Mouse (Mus musculus): ENCODE data around the gene Itga3. TPM values are rescaled to one million over a fixed set of nuclear protein-coding genes. Genes with fewer than 3 reads are reported as not detected.

Gene Itga3
- total RNA-seq (2014; rRNA removed) (12.3 and 23.5 TPM in 2 replicates), polyA plus RNA-seq (2015; fragmentation: Nextera tagmentation; extraction: Ambion mirVana) (5.2 and 7.4 TPM in 2 replicates)

DNA sequence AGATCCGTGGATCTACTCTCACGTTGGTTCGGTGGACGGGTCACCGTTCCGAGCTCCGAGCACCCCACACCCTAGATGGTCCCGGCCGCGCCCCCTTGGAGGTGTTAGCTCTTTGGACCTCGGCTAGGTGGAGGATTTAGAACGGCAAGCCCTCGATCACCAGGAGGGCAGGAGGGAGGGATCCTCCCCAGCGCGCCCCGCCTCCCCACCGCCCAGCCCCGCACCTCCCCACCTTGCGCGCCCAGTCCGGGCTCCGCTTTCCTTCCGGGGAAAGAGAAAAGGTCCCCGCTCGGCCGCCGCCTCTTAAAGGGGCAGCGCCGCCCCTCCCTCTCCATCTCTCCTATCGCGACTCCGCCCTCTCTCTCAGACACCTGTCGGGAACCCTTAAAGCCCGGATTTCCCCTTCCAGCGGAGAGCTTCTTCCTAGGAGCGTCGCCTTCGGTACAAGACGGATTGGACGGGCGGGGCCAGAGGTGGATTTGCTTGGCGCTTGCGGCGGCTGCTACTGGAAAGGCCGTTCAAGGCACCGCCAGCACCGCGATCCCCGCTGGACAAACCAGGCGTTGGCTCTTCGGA is at the start of gene Itga3:
Gene Itga3 (minus strand): TSS at position 266 of the 576 bp plus-strand sequence.
- WGBS = under 1% methylated on average over 45 of the region's 51 CpGs
- peak within 1 kb of the TSS; percentile 65 for H3K9ac ChIP-seq
- H3K27me3 ChIP-seq (ENCODE audit: insufficient read depth, low read length) = peaks cover 23% of the 10 kb centered on the region; the same call in 1 of the 2 replicates
- H3K4me1 ChIP-seq (ENCODE audit: insufficient read depth) = no peaks in the 10 kb centered on the region
- peak within 1 kb of the TSS; percentile 63 for H3K4me3 ChIP-seq (ENCODE audit: low read depth, low read length)
- no peak for TF ChIP-seq CTCF (IDR thresholded peaks at IDR 0.05; ENCODE audit: low read depth)
- H3K36me3 ChIP-seq (ENCODE audit: insufficient read depth) = no peaks in the 10 kb centered on the region
- H3K27ac ChIP-seq (ENCODE audit: low read depth, low read length) = peak within 1 kb of the TSS; percentile 40; the same call in 1 of the 2 replicates
- ATAC-seq (peak; percentile 64), DNase-seq (peak; percentile 55)
- H3K9me3 ChIP-seq (ENCODE audit: low read length) = no peaks in the 10 kb centered on the region
- H3K4me2 ChIP-seq (ENCODE audit: low read depth) = peak within 1 kb of the TSS; percentile 86

- no peak for ATAC-seq
- no peaks in the 10 kb centered on the region for H3K4me1 ChIP-seq (ENCODE audit: insufficient read depth)
- no peak for TF ChIP-seq CTCF (IDR thresholded peaks at IDR 0.05; ENCODE audit: low read depth)
- H3K36me3 ChIP-seq (ENCODE audit: insufficient read depth) = no peaks in the 10 kb centered on the region
- H3K9me3 ChIP-seq (ENCODE audit: low read length) = no peaks in the 10 kb centered on the region
- H3K27ac ChIP-seq (ENCODE audit: low read depth, low read length) = no peak overlapping the region
- no peak overlapping the region for H3K4me3 ChIP-seq (ENCODE audit: low read depth, low read length)
- H3K9ac ChIP-seq = no peak overlapping the region
- H3K4me2 ChIP-seq (ENCODE audit: low read depth) = no peak overlapping the region
- DNase-seq = no peak
- peaks cover 44% of the 10 kb centered on the region for H3K27me3 ChIP-seq (ENCODE audit: insufficient read depth, low read length)
- 37% methylated on average over 7 of the region's 7 CpGs for WGBS
These were observed 48.9 kb upstream of the Itga3 start for GRCm38 (mm10) chr11:95125366-95125948.

DNA sequence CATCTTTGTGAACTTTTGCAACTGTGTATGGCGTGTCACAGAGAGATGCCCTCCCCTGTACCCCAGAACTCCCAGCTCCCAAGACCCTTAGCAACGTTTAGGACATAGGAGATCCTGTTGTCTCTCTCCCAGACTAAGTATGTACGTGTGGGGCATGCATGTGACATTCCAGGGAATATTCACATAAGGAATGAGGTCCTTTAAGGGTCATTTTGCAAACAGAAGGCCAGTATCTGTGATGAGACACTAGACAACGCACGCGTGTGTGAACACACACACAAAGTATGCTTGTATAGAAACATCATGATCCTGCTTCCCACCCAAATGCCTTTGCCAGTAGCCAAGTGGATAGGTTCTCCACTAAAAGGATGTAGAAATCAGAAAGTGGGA is 45.5 kb upstream of the Itga3 start:
- Histone ChIP-seq H3K27ac (ENCODE audit: low read depth, low read length) (no peak overlapping the region), H3K27me3 (ENCODE audit: insufficient read depth, low read length) (peaks cover 71% of the 10 kb centered on the region), H3K9ac (no peak overlapping the region), H3K9me3 (ENCODE audit: low read length) (no peaks in the 10 kb centered on the region), H3K36me3 (ENCODE audit: insufficient read depth) (no peaks in the 10 kb centered on the region), H3K4me3 (ENCODE audit: low read depth, low read length) (no peak overlapping the region), H3K4me1 (ENCODE audit: insufficient read depth) (no peaks in the 10 kb centered on the region), H3K4me2 (ENCODE audit: low read depth) (no peak overlapping the region)
- no peak for TF ChIP-seq CTCF (IDR thresholded peaks at IDR 0.05; ENCODE audit: low read depth)
- ATAC-seq (no peak), DNase-seq (no peak)
- 26% methylated on average over 6 of the region's 6 CpGs for WGBS

DNA sequence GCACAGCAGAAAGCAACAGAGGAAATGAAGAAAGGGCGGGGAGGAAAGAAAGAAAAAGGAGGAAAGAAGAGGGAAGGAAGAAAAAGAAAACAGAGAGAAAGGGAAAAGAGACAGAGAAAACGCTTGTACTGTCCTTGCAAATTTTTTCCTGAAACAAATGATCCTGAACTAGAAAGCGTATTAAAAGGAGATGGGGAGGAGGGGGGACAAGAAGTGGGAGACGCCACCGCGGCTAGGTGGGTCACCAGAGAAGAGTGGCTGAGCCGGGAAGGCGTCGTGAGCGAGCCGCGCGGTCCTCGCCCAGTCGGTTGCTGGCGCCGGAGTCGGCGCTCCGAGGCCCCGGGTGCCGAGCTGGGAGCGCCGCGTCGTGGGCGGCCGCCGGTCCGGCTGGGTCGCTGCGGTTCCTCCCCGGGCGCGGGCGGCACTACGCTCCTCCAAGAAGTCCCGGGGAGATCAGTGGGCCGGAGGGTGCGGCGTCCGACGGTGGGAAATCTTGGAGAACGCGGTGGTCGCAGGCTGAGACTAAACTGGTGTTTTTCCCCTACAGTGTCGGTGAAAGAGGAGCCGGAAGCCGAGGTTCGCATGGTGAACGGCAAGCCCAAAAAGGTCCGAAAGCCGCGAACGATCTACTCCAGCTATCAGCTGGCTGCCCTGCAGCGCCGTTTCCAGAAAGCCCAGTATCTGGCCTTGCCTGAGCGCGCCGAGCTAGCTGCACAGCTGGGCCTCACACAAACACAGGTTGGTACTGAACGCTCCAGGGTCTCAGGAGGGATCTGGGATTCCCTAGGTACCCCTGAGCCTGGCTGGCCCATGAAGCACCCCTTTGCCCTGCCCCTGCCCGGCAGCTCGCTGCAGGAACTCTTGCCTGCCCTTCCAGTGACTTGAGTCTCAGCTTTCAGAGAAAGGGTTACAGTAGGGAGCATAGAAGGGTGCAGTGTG is 44.8 kb upstream of the Itga3 start:
- H3K9me3 ChIP-seq (ENCODE audit: low read length) = no peaks in the 10 kb centered on the region
- peaks cover 71% of the 10 kb centered on the region for H3K27me3 ChIP-seq (ENCODE audit: insufficient read depth, low read length)
- no peak overlapping the region for H3K27ac ChIP-seq (ENCODE audit: low read depth, low read length)
- H3K4me3 ChIP-seq (ENCODE audit: low read depth, low read length) = peak overlapping the region; percentile 12; the same call in 1 of the 2 replicates
- H3K4me2 ChIP-seq (ENCODE audit: low read depth) = peak overlapping the region; percentile 30
- H3K9ac ChIP-seq = no peak overlapping the region
- no peak for DNase-seq
- H3K4me1 ChIP-seq (ENCODE audit: insufficient read depth) = no peaks in the 10 kb centered on the region
- no peaks in the 10 kb centered on the region for H3K36me3 ChIP-seq (ENCODE audit: insufficient read depth)
- WGBS = 3% methylated on average over 59 of the region's 63 CpGs
- no peak for TF ChIP-seq CTCF (IDR thresholded peaks at IDR 0.05; ENCODE audit: low read depth)
- no peak for ATAC-seq

GRCm38 (mm10) chr11:95120633-95121020 is 44.0 kb upstream of the Itga3 start:
- Histone ChIP-seq H3K9me3 (ENCODE audit: low read length) (no peaks in the 10 kb centered on the region), H3K4me1 (ENCODE audit: insufficient read depth) (no peaks in the 10 kb centered on the region), H3K9ac (no peak overlapping the region), H3K27me3 (ENCODE audit: insufficient read depth, low read length) (peaks cover 71% of the 10 kb centered on the region), H3K27ac (ENCODE audit: low read depth, low read length) (no peak overlapping the region), H3K4me3 (ENCODE audit: low read depth, low read length) (peak overlapping the region; percentile 30; the same call in 1 of the 2 replicates), H3K36me3 (ENCODE audit: insufficient read depth) (no peaks in the 10 kb centered on the region), H3K4me2 (ENCODE audit: low read depth) (peak overlapping the region; percentile 55; the same call in 1 of the 2 replicates)
- ATAC-seq (no peak), DNase-seq (no peak)
- WGBS = under 1% methylated on average over 21 of the region's 21 CpGs
- no peak for TF ChIP-seq CTCF (IDR thresholded peaks at IDR 0.05; ENCODE audit: low read depth)

GRCm38 (mm10) chr11:95119990-95120632 is 43.5 kb upstream of the Itga3 start, which contains the start of gene Dlx3:
TSS of gene Dlx3 (plus strand) at chr11:95120119.
- Histone ChIP-seq H3K9ac (0 out of 2 replicates have a peak within 1 kb of the TSS, but pooled peaks have one; percentile 22), H3K36me3 (ENCODE audit: insufficient read depth) (no peaks in the 10 kb centered on the region), H3K4me1 (ENCODE audit: insufficient read depth) (no peaks in the 10 kb centered on the region), H3K4me2 (ENCODE audit: low read depth) (peak within 1 kb of the TSS; percentile 55), H3K9me3 (ENCODE audit: low read length) (no peaks in the 10 kb centered on the region), H3K4me3 (ENCODE audit: low read depth, low read length) (peak within 1 kb of the TSS; percentile 30), H3K27me3 (ENCODE audit: insufficient read depth, low read length) (peaks cover 71% of the 10 kb centered on the region), H3K27ac (ENCODE audit: low read depth, low read length) (no peak within 1 kb of the TSS)
- 2% methylated on average over 54 of the region's 55 CpGs for WGBS
- DNase-seq = no peak
- no peak for ATAC-seq
- TF ChIP-seq CTCF (IDR thresholded peaks at IDR 0.05; ENCODE audit: low read depth) = no peak
